Mouse (Mus musculus): ENCODE results near the gene Cdc42bpg. TPM values are rescaled to one million over a fixed set of nuclear protein-coding genes. Genes with fewer than 3 reads are reported as not detected.
A peak's percentile ranks its signal among the peaks of the same experiment; 100 is the strongest.

The Cdc42bpg gene
- polyA plus RNA-seq, 1 experiment: 7.7 TPM

DNA sequence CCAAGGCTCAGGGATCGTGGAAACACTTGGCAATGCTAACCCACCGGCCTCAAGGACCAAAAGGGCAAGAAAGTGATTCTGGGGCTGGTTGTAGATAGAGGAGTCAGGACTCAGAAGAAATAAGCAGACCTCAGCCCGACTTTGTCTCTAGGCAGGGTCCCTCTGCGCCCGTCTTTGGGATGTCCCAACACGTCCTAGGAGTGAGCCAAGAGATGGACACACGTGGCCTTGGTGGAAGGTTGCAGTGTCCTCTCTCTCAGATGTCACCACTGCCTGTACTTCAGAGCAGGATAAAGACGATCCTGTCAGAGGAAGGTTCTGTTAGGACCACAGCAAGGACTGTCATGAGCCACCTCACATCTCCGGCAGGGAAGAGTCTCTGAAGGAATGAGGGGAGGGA is 35.6 kb upstream of the Cdc42bpg start:
- WGBS: 96% methylated on average over 9 of the region's 9 CpGs
- Histone ChIP-seq H3K36me3 (ENCODE audit: control insufficient read depth, insufficient read depth, low read length) (no peaks in the 10 kb centered on the region), H3K27ac (ENCODE audit: insufficient read depth, low read length) (no peak overlapping the region), H3K4me1 (ENCODE audit: control insufficient read depth, insufficient read depth, insufficient read length) (peaks cover 15% of the 10 kb centered on the region; the same call in 1 of the 2 replicates), H3K27me3 (ENCODE audit: control insufficient read depth, insufficient read depth, low read length) (no peaks in the 10 kb centered on the region), H3K4me3 (ENCODE audit: extremely low read depth, insufficient read depth, insufficient read length) (no peak overlapping the region)
- TF ChIP-seq CTCF (IDR thresholded peaks at IDR 0.05; ENCODE audit: extremely low read depth, insufficient read depth, insufficient read length, insufficient replicate concordance): no peak
- DNase-seq (ENCODE audit: low read depth in 1 of 2, low spot score in 2 of 2): no peak

DNA sequence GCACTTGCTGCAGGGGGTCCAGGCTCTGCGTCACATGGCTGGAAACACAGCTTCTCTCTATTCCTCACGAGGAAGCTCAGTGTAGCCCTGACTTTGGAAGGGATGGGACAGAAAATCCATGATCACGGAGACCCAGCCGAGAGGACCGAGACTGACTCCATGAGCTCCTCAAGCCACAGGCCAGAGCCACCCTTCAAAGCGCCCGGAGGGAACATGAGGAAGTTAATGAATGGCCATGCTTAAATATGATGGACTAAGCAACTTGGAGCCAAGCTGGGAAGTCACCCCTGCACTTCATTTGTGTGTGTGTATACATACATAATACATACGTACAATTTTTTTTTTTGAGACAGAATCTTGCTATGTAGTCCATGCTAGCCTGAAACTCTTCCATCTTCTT is 35.0 kb upstream of the Cdc42bpg start:
- Histone ChIP-seq H3K4me3 (ENCODE audit: extremely low read depth, insufficient read depth, insufficient read length) (no peak overlapping the region), H3K36me3 (ENCODE audit: control insufficient read depth, insufficient read depth, low read length) (no peaks in the 10 kb centered on the region), H3K27ac (ENCODE audit: insufficient read depth, low read length) (no peak overlapping the region), H3K4me1 (ENCODE audit: control insufficient read depth, insufficient read depth, insufficient read length) (peaks cover 19% of the 10 kb centered on the region; the same call in 1 of the 2 replicates), H3K27me3 (ENCODE audit: control insufficient read depth, insufficient read depth, low read length) (no peaks in the 10 kb centered on the region)
- DNase-seq (ENCODE audit: low read depth in 1 of 2, low spot score in 2 of 2): no peak
- WGBS: 94% methylated on average over 8 of the region's 8 CpGs
- no peak for TF ChIP-seq POLR2A (IDR thresholded peaks at IDR 0.05; ENCODE audit: low read depth, low read length)
- TF ChIP-seq CTCF (IDR thresholded peaks at IDR 0.05; ENCODE audit: extremely low read depth, insufficient read depth, insufficient read length, insufficient replicate concordance): no peak

DNA sequence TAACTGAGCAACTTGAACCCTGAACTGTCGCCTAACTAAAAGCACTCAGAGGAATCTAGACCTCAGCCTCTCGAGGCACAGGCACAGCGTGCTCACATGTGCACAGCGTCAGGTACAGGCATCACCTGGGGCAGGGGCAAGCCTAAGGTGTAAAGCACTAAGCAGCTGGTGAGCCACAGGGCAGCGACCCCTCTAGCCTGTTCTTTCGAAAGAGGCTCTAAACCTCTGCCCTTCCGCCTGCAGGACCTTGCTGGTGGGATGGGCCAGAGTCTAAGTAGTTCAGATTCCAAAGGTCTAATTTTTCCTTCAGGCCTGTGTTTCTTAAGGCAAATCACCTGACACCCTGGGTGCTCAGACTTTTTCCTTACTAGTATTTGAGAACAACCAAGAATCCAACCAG is 34.2 kb upstream of the Cdc42bpg start:
- no peak for TF ChIP-seq CTCF (IDR thresholded peaks at IDR 0.05; ENCODE audit: extremely low read depth, insufficient read depth, insufficient read length, insufficient replicate concordance)
- no peak for TF ChIP-seq POLR2A (IDR thresholded peaks at IDR 0.05; ENCODE audit: low read depth, low read length)
- no peaks in the 10 kb centered on the region for H3K27me3 ChIP-seq (ENCODE audit: control insufficient read depth, insufficient read depth, low read length)
- DNase-seq (ENCODE audit: low read depth in 1 of 2, low spot score in 2 of 2): no peak
- peaks cover 20% of the 10 kb centered on the region; the same call in 1 of the 2 replicates for H3K4me1 ChIP-seq (ENCODE audit: control insufficient read depth, insufficient read depth, insufficient read length)
- no peaks in the 10 kb centered on the region for H3K36me3 ChIP-seq (ENCODE audit: control insufficient read depth, insufficient read depth, low read length)
- H3K4me3 ChIP-seq (ENCODE audit: extremely low read depth, insufficient read depth, insufficient read length): no peak overlapping the region
- WGBS: 89% methylated on average over 7 of the region's 7 CpGs
- no peak overlapping the region for H3K27ac ChIP-seq (ENCODE audit: insufficient read depth, low read length)

DNA sequence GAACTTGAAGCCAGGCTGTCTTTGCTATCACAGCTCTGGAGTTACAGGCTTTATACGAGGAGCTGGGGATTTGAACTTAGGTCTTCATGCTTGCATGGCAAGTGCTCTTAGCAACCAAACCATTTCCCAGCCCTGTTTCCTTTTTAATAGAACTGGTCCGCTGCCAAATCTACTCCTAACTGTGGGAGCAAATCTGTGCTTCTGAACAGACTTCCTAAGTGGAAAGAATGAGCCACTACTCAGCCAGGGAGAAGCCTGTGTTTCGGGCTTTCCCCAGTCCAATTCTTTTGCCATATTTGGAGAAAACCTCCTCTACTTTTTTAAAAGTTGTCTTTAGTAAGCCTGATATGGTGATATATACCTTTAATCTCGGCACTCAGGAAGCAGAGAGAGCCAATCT is 33.5 kb upstream of the Cdc42bpg start:
- no peak for DNase-seq (ENCODE audit: low read depth in 1 of 2, low spot score in 2 of 2)
- 83% methylated on average over 4 of the region's 4 CpGs for WGBS
- Histone ChIP-seq H3K36me3 (ENCODE audit: control insufficient read depth, insufficient read depth, low read length) (no peaks in the 10 kb centered on the region), H3K27ac (ENCODE audit: insufficient read depth, low read length) (no peak overlapping the region), H3K4me1 (ENCODE audit: control insufficient read depth, insufficient read depth, insufficient read length) (peaks cover 20% of the 10 kb centered on the region; the same call in 1 of the 2 replicates), H3K27me3 (ENCODE audit: control insufficient read depth, insufficient read depth, low read length) (no peaks in the 10 kb centered on the region), H3K4me3 (ENCODE audit: extremely low read depth, insufficient read depth, insufficient read length) (no peak overlapping the region)
- TF ChIP-seq POLR2A (IDR thresholded peaks at IDR 0.05; ENCODE audit: low read depth, low read length) (no peak), CTCF (IDR thresholded peaks at IDR 0.05; ENCODE audit: extremely low read depth, insufficient read depth, insufficient read length, insufficient replicate concordance) (no peak)

DNA sequence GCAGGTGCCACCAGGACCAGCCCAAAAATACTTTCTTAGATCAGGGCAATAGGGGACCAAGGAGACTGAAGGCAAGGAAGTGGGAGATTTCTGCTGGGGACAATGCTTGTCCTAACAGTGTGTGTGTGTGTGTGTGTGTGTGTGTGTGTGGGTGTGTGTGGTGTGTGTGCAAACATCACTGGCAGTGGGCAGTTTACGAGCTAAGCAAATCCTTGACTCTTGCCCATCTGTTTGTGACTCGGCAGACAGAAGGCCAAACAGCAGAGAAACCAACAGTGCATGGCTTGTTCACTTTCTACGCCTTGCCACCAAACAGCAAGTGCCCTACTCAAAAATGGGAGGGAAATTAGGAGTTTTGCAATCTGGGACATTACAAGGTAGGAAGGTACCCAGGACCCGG is 32.7 kb upstream of the Cdc42bpg start:
- peaks cover 27% of the 10 kb centered on the region; the same call in 1 of the 2 replicates for H3K4me1 ChIP-seq (ENCODE audit: control insufficient read depth, insufficient read depth, insufficient read length)
- H3K36me3 ChIP-seq (ENCODE audit: control insufficient read depth, insufficient read depth, low read length): no peaks in the 10 kb centered on the region
- no peaks in the 10 kb centered on the region for H3K27me3 ChIP-seq (ENCODE audit: control insufficient read depth, insufficient read depth, low read length)
- whole genome bisulfite sequencing: 60% methylated on average over 4 of the region's 4 CpGs
- H3K4me3 ChIP-seq (ENCODE audit: extremely low read depth, insufficient read depth, insufficient read length): no peak overlapping the region
- H3K27ac ChIP-seq (ENCODE audit: insufficient read depth, low read length): no peak overlapping the region
- TF ChIP-seq CTCF (IDR thresholded peaks at IDR 0.05; ENCODE audit: extremely low read depth, insufficient read depth, insufficient read length, insufficient replicate concordance) (no peak), POLR2A (IDR thresholded peaks at IDR 0.05; ENCODE audit: low read depth, low read length) (no peak)
- no peak for DNase-seq (ENCODE audit: low read depth in 1 of 2, low spot score in 2 of 2)

DNA sequence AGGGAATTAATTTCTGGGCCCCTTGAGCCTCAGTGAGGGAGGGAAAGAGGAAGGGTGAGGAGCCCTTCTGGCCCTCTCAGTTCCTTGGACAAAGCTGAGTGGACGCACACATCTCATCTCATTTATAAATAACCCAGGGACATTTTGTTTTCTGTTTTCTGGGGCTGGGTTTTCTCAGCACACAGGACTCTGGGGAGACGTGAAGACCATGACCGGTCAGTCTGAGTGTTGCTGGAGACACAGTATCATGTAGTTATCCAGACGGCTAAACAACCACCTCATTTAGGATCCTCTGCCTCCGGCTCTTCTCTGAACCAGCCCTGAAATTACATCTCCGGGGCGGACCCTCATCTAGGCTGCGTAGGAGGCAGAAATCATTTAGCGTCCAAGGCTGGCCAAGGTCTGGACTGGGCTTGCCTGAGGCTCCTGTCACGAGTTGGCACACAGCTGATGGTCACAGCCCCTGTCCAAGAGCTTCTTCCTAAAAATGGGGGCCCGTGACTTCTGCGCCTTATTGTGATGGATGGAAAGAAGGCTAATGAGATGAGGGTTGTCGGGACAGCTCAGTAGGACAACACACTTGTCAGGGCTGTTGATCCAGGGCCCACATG is 32.2 kb upstream of the Cdc42bpg start:
- no peak for DNase-seq (ENCODE audit: low read depth in 1 of 2, low spot score in 2 of 2)
- H3K36me3 ChIP-seq (ENCODE audit: control insufficient read depth, insufficient read depth, low read length): no peaks in the 10 kb centered on the region
- H3K27me3 ChIP-seq (ENCODE audit: control insufficient read depth, insufficient read depth, low read length): no peaks in the 10 kb centered on the region
- H3K4me1 ChIP-seq (ENCODE audit: control insufficient read depth, insufficient read depth, insufficient read length): peaks cover 32% of the 10 kb centered on the region; the same call in 1 of the 2 replicates
- WGBS: 89% methylated on average over 13 of the region's 13 CpGs
- H3K27ac ChIP-seq (ENCODE audit: insufficient read depth, low read length): 0 out of 2 replicates have a peak overlapping the region, but pooled peaks have one; percentile 21
- no peak overlapping the region for H3K4me3 ChIP-seq (ENCODE audit: extremely low read depth, insufficient read depth, insufficient read length)
- no peak for TF ChIP-seq CTCF (IDR thresholded peaks at IDR 0.05; ENCODE audit: extremely low read depth, insufficient read depth, insufficient read length, insufficient replicate concordance)

DNA sequence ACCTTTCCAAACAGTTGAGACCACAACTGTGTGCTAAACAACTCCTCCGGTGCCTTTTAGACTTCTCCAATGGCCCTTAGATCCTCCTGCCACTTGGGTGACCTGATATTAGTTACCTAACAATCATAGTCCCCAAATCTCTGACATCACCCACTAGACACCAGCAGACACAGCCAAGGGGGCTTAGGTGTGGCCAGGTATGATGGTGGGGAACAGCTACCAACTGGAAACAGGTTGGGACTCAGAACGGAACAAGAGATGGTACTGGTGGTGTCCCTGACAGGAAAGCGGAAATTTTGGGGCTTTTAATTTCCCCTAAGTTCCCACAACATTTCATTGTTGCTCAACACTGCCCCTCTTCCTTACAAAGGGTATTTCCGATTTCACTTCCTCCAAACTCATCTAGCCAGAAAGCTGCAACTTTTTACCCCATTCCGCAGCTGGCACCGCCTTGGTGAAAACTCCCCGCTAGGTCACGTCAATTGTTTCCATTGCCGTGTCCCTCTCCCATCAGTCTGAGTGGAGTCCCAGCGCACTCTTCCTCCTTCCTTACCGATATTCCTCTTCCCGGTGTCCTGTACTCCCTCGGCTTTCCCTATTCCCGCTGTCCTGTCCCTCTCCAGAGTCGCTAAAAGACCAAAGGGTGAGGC is 30.4 kb upstream of the Cdc42bpg start:
- Histone ChIP-seq H3K4me3 (ENCODE audit: extremely low read depth, insufficient read depth, insufficient read length) (peak overlapping the region; percentile 55), H3K27me3 (ENCODE audit: control insufficient read depth, insufficient read depth, low read length) (no peaks in the 10 kb centered on the region), H3K36me3 (ENCODE audit: control insufficient read depth, insufficient read depth, low read length) (no peaks in the 10 kb centered on the region), H3K4me1 (ENCODE audit: control insufficient read depth, insufficient read depth, insufficient read length) (peaks cover 34% of the 10 kb centered on the region; the same call in 1 of the 2 replicates), H3K27ac (ENCODE audit: insufficient read depth, low read length) (peak overlapping the region; percentile 99)
- DNase-seq (ENCODE audit: low read depth in 1 of 2, low spot score in 2 of 2): peak; percentile 66 to 85
- TF ChIP-seq POLR2A (IDR thresholded peaks at IDR 0.05; ENCODE audit: low read depth, low read length) (no peak; the same call in 1 of the 2 replicates), CTCF (IDR thresholded peaks at IDR 0.05; ENCODE audit: extremely low read depth, insufficient read depth, insufficient read length, insufficient replicate concordance) (no peak)
- WGBS: 2% methylated on average over 15 of the region's 15 CpGs

Data from spleen, adult 2 months (tissue).